25 mouse cellular contexts compared by ENCODE assay signal in the genomic region with DNA sequence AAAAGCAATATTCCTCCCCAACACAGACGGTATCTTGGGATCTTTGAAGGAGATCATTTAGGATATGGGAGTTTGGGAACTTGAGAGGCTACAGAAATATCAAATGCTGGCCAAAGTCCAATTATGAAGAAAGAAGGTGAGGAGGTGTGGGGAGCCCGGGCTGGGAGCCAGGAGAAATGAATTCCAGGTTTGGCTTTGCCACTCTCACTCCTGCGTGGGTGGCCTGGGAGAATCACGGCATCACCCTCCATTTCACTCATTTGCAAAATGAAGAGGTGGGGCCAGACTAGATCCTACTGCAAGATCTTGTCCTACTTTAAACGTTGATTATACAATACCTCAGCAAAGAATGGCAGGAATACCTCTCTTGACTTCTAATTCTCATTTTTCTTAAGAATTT. TPM values are rescaled to one million over a fixed set of nuclear protein-coding genes. Genes with fewer than 3 reads are reported as not detected.
A peak's percentile ranks its signal among the peaks of the same experiment; 100 is the strongest.
DNase-seq lines count a peak whose midpoint lies in the region; ATAC-seq lines count a peak whose summit lies in the region.
"Had no signal": no experiment of that assay in that cellular context is flagged by ENCODE, and none has a peak within 500 bp of the region (broad histone marks: within the 10 kb centered on the region; RNA-seq: fewer than 3 reads in every experiment).

No protein-coding gene starts in this region.

- H3K4me2 ChIP-seq in forebrain, embryonic 12.5 days: no peak overlapping the region
- H3K4me2 ChIP-seq: embryonic facial prominence, embryonic 13.5 days; lung, embryonic 14.5 days; neural tube, embryonic 12.5 days had no signal

- 77% methylated on average over 5 of the region's 5 CpGs for WGBS in forebrain, embryonic 12.5 days

- no peak overlapping the region for H3K4me3 ChIP-seq in forebrain, embryonic 12.5 days (replicated peaks)
- H3K4me3 ChIP-seq: embryonic facial prominence, embryonic 13.5 days; heart, embryonic 10.5 days; neural tube, embryonic 12.5 days had no signal

- no peak overlapping the region for H3K9ac ChIP-seq in forebrain, embryonic 12.5 days
- H3K9ac ChIP-seq: embryonic facial prominence, embryonic 13.5 days; lung, embryonic 14.5 days; neural tube, embryonic 12.5 days had no signal

- ATAC-seq in frontal cortex, adult (ENCODE audit: low TSS enrichment): peak; percentile 98
- no peak for ATAC-seq in monocyte, adult 5-6 weeks (replicated peaks; ENCODE audit: insufficient number of reproducible peaks, low FRiP score, low TSS enrichment, poor library complexity, severe bottlenecking)
- no peak for ATAC-seq in forebrain, embryonic 12.5 days (ENCODE audit: low FRiP score)
- no peak for ATAC-seq in erythroblast, adult 5-6 weeks (replicated peaks; ENCODE audit: low FRiP score, poor library complexity, severe bottlenecking)
- ATAC-seq: forebrain, embryonic 14.5 days; hindbrain, postnatal 0 days; midbrain, embryonic 16.5 days had no signal

- no peak for DNase-seq in frontal cortex, postnatal 10 days (ENCODE audit: low spot score in 2 of 2)
- DNase-seq in NIH3T3 (ENCODE audit: low read depth): peak; percentile 18
- peak; percentile 24 to 64 for DNase-seq in frontal cortex, postnatal 25 days (ENCODE audit: low spot score in 2 of 2)
- peak; percentile 63 to 75 for DNase-seq in left cerebral cortex, postnatal 36 days (ENCODE audit: low spot score in 2 of 2)
- DNase-seq: adrenal gland, adult 8-10 months; gastrocnemius, postnatal 10 days; heart, postnatal 14 days; kidney, adult 2 months; kidney, postnatal 36 days; lung, embryonic 14.5 days had no signal

- no peaks in the 10 kb centered on the region for H3K36me3 ChIP-seq in forebrain, embryonic 12.5 days (replicated peaks)
- H3K36me3 ChIP-seq: embryonic facial prominence, embryonic 13.5 days; G1E; heart, embryonic 10.5 days; neural tube, embryonic 12.5 days had no signal

- no peaks in the 10 kb centered on the region for H3K4me1 ChIP-seq in forebrain, embryonic 12.5 days
- H3K4me1 ChIP-seq: heart, embryonic 10.5 days; neural tube, embryonic 12.5 days had no signal

- no peak overlapping the region for H3K27ac ChIP-seq in forebrain, embryonic 12.5 days
- H3K27ac ChIP-seq: embryonic facial prominence, embryonic 13.5 days; heart, embryonic 10.5 days; hindbrain, postnatal 0 days; neural tube, embryonic 12.5 days had no signal

- intact Hi-C loops in left cerebral cortex, postnatal 36 days (cut with DNase I): no loop called here

- no peaks in the 10 kb centered on the region for H3K27me3 ChIP-seq in forebrain, embryonic 12.5 days
- H3K27me3 ChIP-seq: embryonic facial prominence, embryonic 13.5 days; neural tube, embryonic 12.5 days had no signal

- H3K9me3 ChIP-seq in forebrain, embryonic 12.5 days: no peaks in the 10 kb centered on the region
- H3K9me3 ChIP-seq: embryonic facial prominence, embryonic 13.5 days; G1E; heart, embryonic 10.5 days; neural tube, embryonic 12.5 days had no signal

RNA-seq across cellular contexts. Expression of gene Serpinb5, which starts 5.1 kb away (rescaled TPM):
- total RNA-seq in left cerebral cortex, postnatal 36 days (2021): not detected
- total RNA-seq in monocyte, adult 5-6 weeks (2017): not detected in 3 replicates
- 0.20 TPM in 1 of 2 replicates, not detected in the other for polyA plus RNA-seq in forebrain, embryonic 12.5 days (2016; fragmentation: Nextera tagmentation; extraction: Ambion mirVana)
- total RNA-seq in erythroblast, adult 5-6 weeks (2015; ENCODE audit: low replicate concordance): not detected in 2 replicates
- not detected in 2 replicates for total RNA-seq in erythroblast, adult 5-6 weeks (2017; ENCODE audit: low replicate concordance)
- total RNA-seq: adrenal gland, adult 8-10 months; common myeloid progenitor, adult 5-6 weeks; gastrocnemius, postnatal 10 days; layer of hippocampus, postnatal 10 days; liver, adult 2 months; megakaryocyte progenitor cell, adult 5-6 weeks had no signal
- polyA plus RNA-seq: forebrain, embryonic 14.5 days; G1E; heart, embryonic 10.5 days; kidney, adult 2 months; liver, adult 2 months; midbrain, embryonic 16.5 days; neural tube, embryonic 12.5 days had no signal

Comparison
In these comparisons a context has a peak if more than half of its experiments do, and no peak if none do; other contexts are left out.
1. DNase-seq: peak in NIH3T3 (single experiment), frontal cortex, postnatal 25 days (2 of 2) and left cerebral cortex, postnatal 36 days (2 of 2); none in frontal cortex, postnatal 10 days (0 of 2).